In the genomic region with DNA sequence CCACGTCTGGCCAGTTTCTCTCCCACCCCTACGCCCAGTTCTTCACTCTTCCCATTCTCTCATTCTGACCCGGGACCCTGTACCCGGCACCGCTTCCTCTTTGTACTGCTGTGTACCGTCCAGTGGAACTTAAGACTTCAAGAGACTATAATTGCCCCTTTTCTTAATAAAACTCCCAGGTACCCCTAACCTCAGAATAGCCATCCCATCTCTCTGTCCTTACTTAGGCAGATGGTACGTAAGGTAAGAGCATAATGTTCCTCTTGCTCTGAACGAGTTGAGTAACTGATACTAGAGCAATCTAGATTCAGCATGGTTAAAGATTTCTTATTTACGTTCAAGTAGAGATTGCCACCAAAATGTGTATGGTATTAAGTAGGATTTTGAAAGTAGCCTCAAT, we compare ENCODE assay signal across 8 mouse cellular contexts. TPM values are rescaled to one million over a fixed set of nuclear protein-coding genes. Genes with fewer than 3 reads are reported as not detected.
DNase-seq lines count a peak whose midpoint lies in the region; ATAC-seq and TF ChIP-seq lines count a peak whose summit lies in the region.

No protein-coding gene starts in this region.

- H3K9ac ChIP-seq in liver, adult 2 months (ENCODE audit: low read depth, low read length) = peak overlapping the region; percentile 93
- H3K9ac ChIP-seq in hindbrain, embryonic 16.5 days (ENCODE audit: low read depth, low read length) = peak overlapping the region; percentile 87

- peaks cover 2% of the 10 kb centered on the region; the same call in 1 of the 2 replicates for H3K4me1 ChIP-seq in liver, adult 2 months (ENCODE audit: control insufficient read depth, insufficient read depth, low read length)
- H3K4me1 ChIP-seq in brown adipose tissue, adult 24 weeks (ENCODE audit: control insufficient read depth, insufficient read depth, insufficient read length, low read length) = peaks cover 4% of the 10 kb centered on the region; the same call in 1 of the 2 replicates
- peaks cover 28% of the 10 kb centered on the region for H3K4me1 ChIP-seq in hindbrain, embryonic 16.5 days (ENCODE audit: control insufficient read depth, insufficient read depth, low read depth, low read length)

- peak; percentile 10 for DNase-seq in liver, adult 2 months (ENCODE audit: extremely low read depth, low read depth, low spot score)
- DNase-seq in liver = no peak
- no peak for DNase-seq in cerebellum, adult 11-12 months
- DNase-seq in adrenal gland, postnatal 10 days = no peak
- no peak for DNase-seq in left cerebral cortex, postnatal 10 days (ENCODE audit: extremely low spot score in 1 of 2, low spot score in 2 of 2)

- H3K4me3 ChIP-seq in liver, adult 2 months (ENCODE audit: insufficient read depth, low read depth, low read length) = peak overlapping the region; percentile 74
- peak overlapping the region; percentile 90 for H3K4me3 ChIP-seq in brown adipose tissue, adult 24 weeks (ENCODE audit: insufficient read depth, low read depth, low read length)
- peak overlapping the region; percentile 92 for H3K4me3 ChIP-seq in hindbrain, embryonic 16.5 days (ENCODE audit: low read length)
- peak overlapping the region; percentile 49 for H3K4me3 ChIP-seq in myocyte

- H3ac ChIP-seq in myocyte (ENCODE audit: control insufficient read depth, insufficient read length) = peak overlapping the region; percentile 59

- intact Hi-C loops in left cerebral cortex, postnatal 10 days (cut with DNase I) = loop anchor here (2.0 to 10.0 kb wide), 2 partner anchors 73 to 157 kb away; partner anchors contain the start of gene Creb1

- H3K27ac ChIP-seq in liver, adult 2 months (replicated peaks; ENCODE audit: insufficient read depth, low read depth, low read length) = no peak overlapping the region
- peak overlapping the region; percentile 71 for H3K27ac ChIP-seq in brown adipose tissue, adult 24 weeks (replicated peaks; ENCODE audit: low read depth, low read length)
- H3K27ac ChIP-seq in hindbrain, embryonic 16.5 days (ENCODE audit: low read depth, low read length) = no peak overlapping the region

- no peaks in the 10 kb centered on the region; the same call in 1 of the 2 replicates for H3K36me3 ChIP-seq in liver, adult 2 months (ENCODE audit: control insufficient read depth, insufficient read depth, low read length)
- H3K36me3 ChIP-seq in hindbrain, embryonic 16.5 days (ENCODE audit: control insufficient read depth, insufficient read depth, low read length) = no peaks in the 10 kb centered on the region
- H3K36me3 ChIP-seq in myocyte (ENCODE audit: control insufficient read depth, insufficient read depth) = no peaks in the 10 kb centered on the region

- ATAC-seq in hindbrain, embryonic 16.5 days = no peak

- TF ChIP-seq POLR2A in liver, adult 2 months (IDR thresholded peaks at IDR 0.05; ENCODE audit: extremely low read depth, insufficient read depth, low read length) = no peak
- TF ChIP-seq POLR2A in myocyte (IDR thresholded peaks at IDR 0.05; ENCODE audit: insufficient read length, low read depth) = no peak

- H3K9me3 ChIP-seq in hindbrain, embryonic 16.5 days (ENCODE audit: control insufficient read depth, low read length) = no peaks in the 10 kb centered on the region

- H3K27me3 ChIP-seq in liver, adult 2 months (ENCODE audit: control insufficient read depth, insufficient read depth, low read length) = no peaks in the 10 kb centered on the region
- no peaks in the 10 kb centered on the region for H3K27me3 ChIP-seq in hindbrain, embryonic 16.5 days (replicated peaks; ENCODE audit: control insufficient read depth, insufficient read depth, low read length)
- H3K27me3 ChIP-seq in myocyte (ENCODE audit: control insufficient read depth, insufficient read depth, insufficient read length) = no peaks in the 10 kb centered on the region

- H3K79me2 ChIP-seq in liver, adult 2 months (ENCODE audit: control insufficient read depth, insufficient read depth, low read length) = peaks cover 10% of the 10 kb centered on the region
- peaks cover 56% of the 10 kb centered on the region for H3K79me2 ChIP-seq in myocyte (ENCODE audit: control insufficient read depth, insufficient read depth)

- H3K4me2 ChIP-seq in hindbrain, embryonic 16.5 days (ENCODE audit: low read length) = peak overlapping the region; percentile 91
- H3K4me2 ChIP-seq in myocyte (ENCODE audit: low read depth) = peak overlapping the region; percentile 81

- 4% methylated on average over 9 of the region's 9 CpGs for WGBS in liver, adult 2 months
- 1% methylated on average over 9 of the region's 9 CpGs for WGBS in hindbrain, embryonic 16.5 days

- no peak for TF ChIP-seq CTCF in liver, adult 2 months (IDR thresholded peaks at IDR 0.05; ENCODE audit: low read depth, low read length)

TF ChIP-seq in myocyte, 11 proteins besides CTCF, POLR2A, EP300 and RAD21:
- TF ChIP-seq MAX (IDR thresholded peaks at IDR 0.05; ENCODE audit: low read depth) (no peak), CEBPB (IDR thresholded peaks at IDR 0.05; ENCODE audit: insufficient read depth, poor library complexity, severe bottlenecking) (no peak)

RNA-seq across cellular contexts. Expression of gene Ccnyl1, which starts 1.3 kb away (rescaled TPM):
- 3.6 and 3.9 TPM in 2 replicates for total RNA-seq in liver, adult 2 months (2014; rRNA removed)
- polyA plus RNA-seq in liver, adult 2 months (2012; rRNA removed) = 5.8 and 6.0 TPM in 2 replicates
- 10.1 and 10.9 TPM in 2 replicates for polyA plus RNA-seq in brown adipose tissue, adult 24 weeks (2012; ENCODE audit: insufficient read depth, insufficient read length, missing spikeins)
- polyA plus RNA-seq in hindbrain, embryonic 16.5 days (2015; fragmentation: Nextera tagmentation; extraction: Ambion mirVana) = 4.5 and 4.6 TPM in 2 replicates
- polyA plus RNA-seq in myocyte (2012; fragmentation: generic; extraction: Trizol) = 16.0 TPM
- 10 to 100 TPM; 18.1 to 22.4 TPM for total RNA-seq in adrenal gland, postnatal 10 days (2021)
- 10 to 100 TPM; 27.8 to 32.0 TPM for total RNA-seq in left cerebral cortex, postnatal 10 days (2021)

RNA-seq across cellular contexts. Expression of gene Fzd5, which starts 46.0 kb away (rescaled TPM):
- total RNA-seq in liver, adult 2 months (2014; rRNA removed) = 3.1 and 4.0 TPM in 2 replicates
- 4.7 and 4.9 TPM in 2 replicates for polyA plus RNA-seq in liver, adult 2 months (2012; rRNA removed)
- 0.75 and 0.92 TPM in 2 replicates for polyA plus RNA-seq in brown adipose tissue, adult 24 weeks (2012; ENCODE audit: insufficient read depth, insufficient read length, missing spikeins)
- polyA plus RNA-seq in hindbrain, embryonic 16.5 days (2015; fragmentation: Nextera tagmentation; extraction: Ambion mirVana) = 0.21 and 0.27 TPM in 2 replicates
- 2.1 TPM for polyA plus RNA-seq in myocyte (2012; fragmentation: generic; extraction: Trizol)
- total RNA-seq in adrenal gland, postnatal 10 days (2021) = 10 to 100 TPM; 12.1 to 13.7 TPM
- 1 to 10 TPM; 1.1 to 1.2 TPM for total RNA-seq in left cerebral cortex, postnatal 10 days (2021)
